Mouse (Mus musculus) liver, adult 2 months (tissue): Measurements from ENCODE around the gene Mrm3.

ENCODE experiments used
- CTCF ChIP-seq: fragments of 200-500 bp; IDR thresholded peaks from 2 replicates; pipeline ENCODE4 v1.5.1; 2011; ENCODE audit warnings: low read depth, low read length, control low read depth
- POLR2A ChIP-seq: fragments of 200-500 bp; IDR thresholded peaks from 2 replicates; pipeline ENCODE4 v1.6.1; 2011; ENCODE audit warnings: low read length, control low read depth; ENCODE audit not compliant: insufficient read depth; ENCODE audit errors: extremely low read depth

GRCm38 (mm10) chr11:76210228-76210985, 33.1 kb upstream of the Mrm3 start:
- TF ChIP-seq CTCF (no peak), POLR2A (no peak)
